In the genomic region with DNA sequence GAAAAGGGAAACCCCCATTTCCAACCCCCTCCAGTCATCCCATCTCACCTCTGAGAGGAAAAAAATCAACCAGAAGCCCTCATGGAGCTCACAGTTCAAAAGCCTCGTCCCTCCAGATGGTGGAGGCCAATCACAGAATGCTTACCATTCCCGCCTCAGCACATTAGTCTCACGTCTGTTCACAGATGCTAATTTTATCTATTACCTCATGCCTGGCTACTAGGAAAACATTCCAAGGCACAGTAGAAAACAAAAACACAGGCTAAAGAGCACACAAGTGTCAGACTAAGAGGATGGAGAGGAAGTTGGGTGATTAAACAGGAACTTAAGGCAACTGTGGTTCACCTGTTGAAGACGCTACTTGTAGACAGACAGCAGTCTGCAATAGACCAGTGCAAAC, we compare ENCODE assay signal across 18 mouse cellular contexts.
"Had no signal": no experiment of that assay in that cellular context is flagged by ENCODE, and none has a peak within 500 bp of the region (broad histone marks: within the 10 kb centered on the region; RNA-seq: fewer than 3 reads in every experiment).

No protein-coding gene starts in this region.

- H3K4me1 ChIP-seq: liver, embryonic 13.5 days; midbrain, embryonic 10.5 days; midbrain, embryonic 13.5 days; neural tube, embryonic 13.5 days had no signal

- DNase-seq: kidney, postnatal 10 days; kidney, postnatal 36 days; layer of hippocampus, postnatal 36 days; liver, embryonic 13.5 days; lung, adult 2 months; lung, postnatal 36 days; retina, postnatal 1 day; right cerebral cortex, postnatal 25 days; spleen, adult 18-20 months; thymus, adult 18-20 months; thymus, postnatal 36 days had no signal

- H3K9me3 ChIP-seq: kidney, embryonic 15.5 days; liver, embryonic 13.5 days; midbrain, embryonic 10.5 days; midbrain, embryonic 13.5 days; neural tube, embryonic 13.5 days had no signal

- H3K4me3 ChIP-seq: kidney, embryonic 15.5 days; left cerebral cortex, adult 2 months; liver, embryonic 13.5 days; megakaryocyte, embryonic 14.5 days; midbrain, embryonic 10.5 days; midbrain, embryonic 13.5 days; myocyte; neural tube, embryonic 13.5 days had no signal

- H3K36me3 ChIP-seq: kidney, embryonic 15.5 days; liver, embryonic 13.5 days; midbrain, embryonic 10.5 days; midbrain, embryonic 13.5 days; neural tube, embryonic 13.5 days had no signal

- H3K27me3 ChIP-seq: kidney, embryonic 15.5 days; liver, embryonic 13.5 days; megakaryocyte, embryonic 14.5 days; midbrain, embryonic 13.5 days; neural tube, embryonic 13.5 days had no signal

- H3K27ac ChIP-seq: kidney, embryonic 15.5 days; left cerebral cortex, adult 2 months; liver, embryonic 13.5 days; midbrain, embryonic 10.5 days; midbrain, embryonic 13.5 days; neural tube, embryonic 13.5 days had no signal
